ENCODE assay signal across 9 mouse cellular contexts in genomic region chr1:155488966-155489661, GRCm38 (mm10).
A peak's percentile ranks its signal among the peaks of the same experiment; 100 is the strongest.
DNase-seq lines count a peak whose midpoint lies in the region; ATAC-seq lines count a peak whose summit lies in the region.
"Had no signal": no experiment of that assay in that cellular context is flagged by ENCODE, and none has a peak within 500 bp of the region (broad histone marks: within the 10 kb centered on the region; RNA-seq: fewer than 3 reads in every experiment).

No protein-coding gene starts in this region.

- H3K4me1 ChIP-seq in forebrain, embryonic 12.5 days = peaks cover 27% of the 10 kb centered on the region
- H3K4me1 ChIP-seq in forebrain, embryonic 11.5 days (replicated peaks; ENCODE audit: control insufficient read depth, insufficient read depth, low read length) = peaks cover 2% of the 10 kb centered on the region; the same call in 1 of the 2 replicates
- H3K4me1 ChIP-seq: liver, embryonic 15.5 days had no signal

- H3K4me3 ChIP-seq in forebrain, embryonic 12.5 days (replicated peaks) = no peak overlapping the region
- H3K4me3 ChIP-seq in forebrain, embryonic 11.5 days (ENCODE audit: low read depth, low read length) = no peak overlapping the region
- H3K4me3 ChIP-seq: liver, embryonic 15.5 days had no signal

- H3K9ac ChIP-seq in forebrain, embryonic 12.5 days = 0 out of 2 replicates have a peak overlapping the region, but pooled peaks have one; percentile 22
- no peak overlapping the region for H3K9ac ChIP-seq in forebrain, embryonic 11.5 days (ENCODE audit: low read length)
- H3K9ac ChIP-seq: liver, embryonic 15.5 days had no signal

- H3K27me3 ChIP-seq in forebrain, embryonic 12.5 days = no peaks in the 10 kb centered on the region; the same call in 1 of the 2 replicates
- H3K27me3 ChIP-seq in forebrain, embryonic 11.5 days (ENCODE audit: control insufficient read depth, insufficient read depth, low read length) = no peaks in the 10 kb centered on the region
- H3K27me3 ChIP-seq: liver, embryonic 15.5 days had no signal

- H3K36me3 ChIP-seq in forebrain, embryonic 12.5 days (replicated peaks) = no peaks in the 10 kb centered on the region
- no peaks in the 10 kb centered on the region for H3K36me3 ChIP-seq in forebrain, embryonic 11.5 days (ENCODE audit: control insufficient read depth, insufficient read depth, low read length)
- H3K36me3 ChIP-seq: liver, embryonic 15.5 days had no signal

- DNase-seq in forebrain, embryonic 11.5 days (ENCODE audit: low spot score) = no peak
- peak; percentile 22 for DNase-seq in kidney, postnatal 14 days
- DNase-seq in kidney, postnatal 4 days = no peak
- peak; percentile 66 to 82 for DNase-seq in layer of hippocampus, adult 18-20 months (ENCODE audit: low spot score in 2 of 2)
- peak; percentile 47 for DNase-seq in lung, postnatal 36 days
- no peak for DNase-seq in B cell, adult 2 months
- no peak for DNase-seq in frontal cortex, adult 2 months (ENCODE audit: extremely low spot score in 1 of 2, low spot score in 1 of 2)

- H3K27ac ChIP-seq in forebrain, embryonic 12.5 days = peak overlapping the region; percentile 57; the same call in 1 of the 2 replicates
- H3K27ac ChIP-seq in forebrain, embryonic 11.5 days (ENCODE audit: low read depth, low read length) = no peak overlapping the region
- H3K27ac ChIP-seq: liver, embryonic 15.5 days had no signal

- H3K4me2 ChIP-seq in forebrain, embryonic 12.5 days = no peak overlapping the region
- no peak overlapping the region for H3K4me2 ChIP-seq in forebrain, embryonic 11.5 days (ENCODE audit: low read depth, low read length, severe bottlenecking)
- H3K4me2 ChIP-seq: liver, embryonic 15.5 days had no signal

- WGBS in forebrain, embryonic 12.5 days = 70% methylated on average over 11 of the region's 11 CpGs
- WGBS in forebrain, embryonic 11.5 days = 78% methylated on average over 11 of the region's 11 CpGs

- no peaks in the 10 kb centered on the region for H3K9me3 ChIP-seq in forebrain, embryonic 12.5 days
- no peaks in the 10 kb centered on the region for H3K9me3 ChIP-seq in forebrain, embryonic 11.5 days (ENCODE audit: control insufficient read depth, low read length)
- H3K9me3 ChIP-seq: liver, embryonic 15.5 days had no signal

- no peak for ATAC-seq in forebrain, embryonic 12.5 days (ENCODE audit: low FRiP score)
- no peak for ATAC-seq in forebrain, embryonic 11.5 days (replicated peaks; ENCODE audit: low FRiP score)

Comparison
In these comparisons a context has a peak if more than half of its experiments do, and no peak if none do; other contexts are left out.
1. DNase-seq: peak in kidney, postnatal 14 days (single experiment), layer of hippocampus, adult 18-20 months (2 of 2) and lung, postnatal 36 days (single experiment); none in forebrain, embryonic 11.5 days (single experiment), kidney, postnatal 4 days (0 of 2), B cell, adult 2 months (0 of 2) and frontal cortex, adult 2 months (0 of 2).